Mouse (Mus musculus): ENCODE measurements around the gene Hist1h2ac. TPM values are rescaled to one million over a fixed set of nuclear protein-coding genes. Genes with fewer than 3 reads are reported as not detected.

The Hist1h2ac gene
- polyA plus RNA-seq, 1 experiment from 2014 or later = 1.0 TPM

Small RNA genes within 50 kb of the gene (microRNA-seq; reads per million reads assigned to microRNA genes)
- gene Gm44350 = not detected

Other genes with a start within 250 kb of the Hist1h2ac start
- 1.5 and 2.0 TPM in 2 replicates for gene Btn1a1, start 218.0 kb downstream of the Hist1h2ac start, polyA plus RNA-seq (2015; fragmentation: Nextera tagmentation; extraction: Ambion mirVana)
- gene Btn2a2, start 195.1 kb downstream of the Hist1h2ac start, polyA plus RNA-seq (2015; fragmentation: Nextera tagmentation; extraction: Ambion mirVana) = not detected in 2 replicates
- 3.8 and 5.9 TPM in 2 replicates for gene Hist1h4h, start 152.9 kb downstream of the Hist1h2ac start, polyA plus RNA-seq (2015; fragmentation: Nextera tagmentation; extraction: Ambion mirVana)
- 7.7 and 13.6 TPM in 2 replicates for gene Hist1h2af, start 150.0 kb downstream of the Hist1h2ac start, polyA plus RNA-seq (2015; fragmentation: Nextera tagmentation; extraction: Ambion mirVana)
- 10.3 and 17.1 TPM in 2 replicates for gene Hist1h3g, start 148.5 kb downstream of the Hist1h2ac start, polyA plus RNA-seq (2015; fragmentation: Nextera tagmentation; extraction: Ambion mirVana)
- 1.7 TPM in 2 replicates for gene Hist1h2bh, start 140.6 kb downstream of the Hist1h2ac start, polyA plus RNA-seq (2015; fragmentation: Nextera tagmentation; extraction: Ambion mirVana)
- gene Hist1h3f, start 139.9 kb downstream of the Hist1h2ac start, polyA plus RNA-seq (2015; fragmentation: Nextera tagmentation; extraction: Ambion mirVana) = 1.1 and 2.1 TPM in 2 replicates
- 0.98 and 4.2 TPM in 2 replicates for gene Hist1h4f, start 132.3 kb downstream of the Hist1h2ac start, polyA plus RNA-seq (2015; fragmentation: Nextera tagmentation; extraction: Ambion mirVana)
- gene Hist1h1d, start 130.7 kb downstream of the Hist1h2ac start, polyA plus RNA-seq (2015; fragmentation: Nextera tagmentation; extraction: Ambion mirVana) = 0.75 and 0.93 TPM in 2 replicates
- 4.4 and 6.8 TPM in 2 replicates for gene Hist1h3e, start 121.6 kb downstream of the Hist1h2ac start, polyA plus RNA-seq (2015; fragmentation: Nextera tagmentation; extraction: Ambion mirVana)
- 95.0 and 121 TPM in 2 replicates for gene Hist1h2ae, start 112.7 kb downstream of the Hist1h2ac start, polyA plus RNA-seq (2015; fragmentation: Nextera tagmentation; extraction: Ambion mirVana)
- 6.5 and 14.1 TPM in 2 replicates for gene Hist1h2bg, start 112.6 kb downstream of the Hist1h2ac start, polyA plus RNA-seq (2015; fragmentation: Nextera tagmentation; extraction: Ambion mirVana)
- 5.0 and 12.7 TPM in 2 replicates for gene Hist1h2bf, start 109.8 kb downstream of the Hist1h2ac start, polyA plus RNA-seq (2015; fragmentation: Nextera tagmentation; extraction: Ambion mirVana)
- 1.2 and 4.3 TPM in 2 replicates for gene Hist1h2ad, start 109.6 kb downstream of the Hist1h2ac start, polyA plus RNA-seq (2015; fragmentation: Nextera tagmentation; extraction: Ambion mirVana)
- 5.9 and 7.2 TPM in 2 replicates for gene Hist1h3d, start 108.2 kb downstream of the Hist1h2ac start, polyA plus RNA-seq (2015; fragmentation: Nextera tagmentation; extraction: Ambion mirVana)
- 116 and 152 TPM in 2 replicates for gene Hist1h4d, start 102.3 kb downstream of the Hist1h2ac start, polyA plus RNA-seq (2015; fragmentation: Nextera tagmentation; extraction: Ambion mirVana)
- gene Hist1h2be, start 62.8 kb downstream of the Hist1h2ac start, polyA plus RNA-seq (2015; fragmentation: Nextera tagmentation; extraction: Ambion mirVana) = 1.3 and 2.0 TPM in 2 replicates
- 24.3 and 26.2 TPM in 2 replicates for gene Hist1h1e, start 61.4 kb downstream of the Hist1h2ac start, polyA plus RNA-seq (2015; fragmentation: Nextera tagmentation; extraction: Ambion mirVana)
- 81.2 and 88.9 TPM in 2 replicates for gene Hist1h2bc, start 251 bp upstream of the Hist1h2ac start, polyA plus RNA-seq (2015; fragmentation: Nextera tagmentation; extraction: Ambion mirVana)
- gene Hist1h1t, start 11.9 kb upstream of the Hist1h2ac start, polyA plus RNA-seq (2015; fragmentation: Nextera tagmentation; extraction: Ambion mirVana) = not detected in 2 replicates
- 5.4 and 8.6 TPM in 2 replicates for gene Hist1h4c, start 14.5 kb upstream of the Hist1h2ac start, polyA plus RNA-seq (2015; fragmentation: Nextera tagmentation; extraction: Ambion mirVana)
- 6.6 and 8.8 TPM in 2 replicates for gene Hfe, start 26.9 kb upstream of the Hist1h2ac start, polyA plus RNA-seq (2015; fragmentation: Nextera tagmentation; extraction: Ambion mirVana)
- 60.3 and 72.2 TPM in 2 replicates for gene Hist1h1c, start 54.9 kb upstream of the Hist1h2ac start, polyA plus RNA-seq (2015; fragmentation: Nextera tagmentation; extraction: Ambion mirVana)
- 5.2 and 5.9 TPM in 2 replicates for gene Hist1h3c, start 61.7 kb upstream of the Hist1h2ac start, polyA plus RNA-seq (2015; fragmentation: Nextera tagmentation; extraction: Ambion mirVana)
- gene Hist1h2bb, start 62.8 kb upstream of the Hist1h2ac start, polyA plus RNA-seq (2015; fragmentation: Nextera tagmentation; extraction: Ambion mirVana) = 3.9 and 5.6 TPM in 2 replicates
- gene Hist1h2ab, start 67.2 kb upstream of the Hist1h2ac start, polyA plus RNA-seq (2015; fragmentation: Nextera tagmentation; extraction: Ambion mirVana) = 54.0 and 76.2 TPM in 2 replicates
- gene Hist1h3b, start 68.3 kb upstream of the Hist1h2ac start, polyA plus RNA-seq (2015; fragmentation: Nextera tagmentation; extraction: Ambion mirVana) = 10.4 and 29.5 TPM in 2 replicates
- 3.7 and 5.5 TPM in 2 replicates for gene Hist1h4b, start 73.1 kb upstream of the Hist1h2ac start, polyA plus RNA-seq (2015; fragmentation: Nextera tagmentation; extraction: Ambion mirVana)
- 0.86 TPM in 1 of 2 replicates, not detected in the other for gene Hist1h4a, start 77.3 kb upstream of the Hist1h2ac start, polyA plus RNA-seq (2015; fragmentation: Nextera tagmentation; extraction: Ambion mirVana)
- 3.2 and 8.3 TPM in 2 replicates for gene Hist1h3a, start 78.4 kb upstream of the Hist1h2ac start, polyA plus RNA-seq (2015; fragmentation: Nextera tagmentation; extraction: Ambion mirVana)
- gene Hist1h1a, start 79.7 kb upstream of the Hist1h2ac start, polyA plus RNA-seq (2015; fragmentation: Nextera tagmentation; extraction: Ambion mirVana) = 4.3 and 8.1 TPM in 2 replicates
- gene Trim38, start 86.0 kb upstream of the Hist1h2ac start, polyA plus RNA-seq (2015; fragmentation: Nextera tagmentation; extraction: Ambion mirVana) = 0.14 TPM in 1 of 2 replicates, not detected in the other
- 0.52 and 0.57 TPM in 2 replicates for gene Slc17a2, start 123.0 kb upstream of the Hist1h2ac start, polyA plus RNA-seq (2015; fragmentation: Nextera tagmentation; extraction: Ambion mirVana)
- 2.3 and 3.1 TPM in 2 replicates for gene Slc17a3, start 155.5 kb upstream of the Hist1h2ac start, polyA plus RNA-seq (2015; fragmentation: Nextera tagmentation; extraction: Ambion mirVana)
- 0.05 TPM in 1 of 2 replicates, not detected in the other for gene Slc17a1, start 183.8 kb upstream of the Hist1h2ac start, polyA plus RNA-seq (2015; fragmentation: Nextera tagmentation; extraction: Ambion mirVana)
- 0.06 and 0.07 TPM in 2 replicates for gene Slc17a4, start 231.1 kb upstream of the Hist1h2ac start, polyA plus RNA-seq (2015; fragmentation: Nextera tagmentation; extraction: Ambion mirVana)

All from liver, embryonic 13.5 days (tissue).